Mouse (Mus musculus) midbrain, embryonic 14.5 days (tissue): ENCODE results near the gene Gcn1l1. TPM values are rescaled to one million over a fixed set of nuclear protein-coding genes. Genes with fewer than 3 reads are reported as not detected.

Experiments
- ATAC-seq: fragments of 200-750 bp; cut with Nextera tagmentation; 2 replicates; pipeline ENCODE4 v1.8.0; 2017; ENCODE audit warnings: moderate number of reproducible peaks, moderate library complexity; ENCODE audit not compliant: low FRiP score, low TSS enrichment
- DNase-seq: peaks from one replicate; pipeline ENCODE4 v3.0.0-alpha.2; 2015
- H3K27ac ChIP-seq: fragments of 300-500 bp; sonication (generic); replicated peaks from 2 replicates; pipeline ENCODE4 v1.5.1; 2014; ENCODE audit warnings: mild to moderate bottlenecking, low read depth, low read length, moderate library complexity
- H3K27me3 ChIP-seq: fragments of 300-500 bp; sonication (generic); 2 replicates; pipeline ENCODE4 v1.6.1; 2014; ENCODE audit warnings: low read length, control low read depth, mixed read lengths; ENCODE audit not compliant: control insufficient read depth, insufficient read depth
- H3K36me3 ChIP-seq: fragments of 300-500 bp; sonication (generic); 2 replicates; pipeline ENCODE4 v1.6.1; 2014; ENCODE audit warnings: low read length, control low read depth; ENCODE audit not compliant: control insufficient read depth, insufficient read depth
- H3K4me1 ChIP-seq: fragments of 300-500 bp; sonication (generic); 2 replicates; pipeline ENCODE4 v1.6.1; 2014; ENCODE audit warnings: mild to moderate bottlenecking, antibody characterized with exemption, low read length, control low read depth; ENCODE audit not compliant: control insufficient read depth, insufficient read depth
- H3K4me2 ChIP-seq: fragments of 300-500 bp; sonication (generic); 2 replicates; pipeline ENCODE4 v1.6.1; 2014; ENCODE audit warnings: mild to moderate bottlenecking, low read length, moderate library complexity
- H3K4me3 ChIP-seq: fragments of 300-500 bp; sonication (generic); replicated peaks from 2 replicates; pipeline ENCODE4 v1.5.1; 2014; ENCODE audit warnings: low read depth, low read length
- H3K9ac ChIP-seq: fragments of 300-500 bp; sonication (generic); replicated peaks from 2 replicates; pipeline ENCODE4 v1.6.1; 2014; ENCODE audit warnings: mild to moderate bottlenecking, low read length, moderate library complexity
- H3K9me3 ChIP-seq: fragments of 300-500 bp; sonication (generic); 2 replicates; pipeline ENCODE4 v1.6.1; 2016; ENCODE audit warnings: low read length, control low read depth, mixed read lengths; ENCODE audit not compliant: control insufficient read depth
- WGBS: fragments of 180-500 bp; shearing (Covaris S2); extraction: QIAGEN DNeasy Blood & Tissue Kit; methylation state at CpG from one replicate; pipeline ENCODE4 v1.1.7; 2014; 5-methylcytosine and 5-hydroxymethylcytosine counted together
- polyA plus RNA-seq: library from polyadenylated mRNA; unstranded; fragments of >200 nt; fragmentation: Nextera tagmentation; extraction: Ambion mirVana; gene quantifications from 2 replicates; pipeline ENCODE4 v1.2.1, GENCODE M21; 2014

Gcn1l1 gene
- polyA plus RNA-seq, 1 experiment from 2014 or later = 51.2 TPM

DNA sequence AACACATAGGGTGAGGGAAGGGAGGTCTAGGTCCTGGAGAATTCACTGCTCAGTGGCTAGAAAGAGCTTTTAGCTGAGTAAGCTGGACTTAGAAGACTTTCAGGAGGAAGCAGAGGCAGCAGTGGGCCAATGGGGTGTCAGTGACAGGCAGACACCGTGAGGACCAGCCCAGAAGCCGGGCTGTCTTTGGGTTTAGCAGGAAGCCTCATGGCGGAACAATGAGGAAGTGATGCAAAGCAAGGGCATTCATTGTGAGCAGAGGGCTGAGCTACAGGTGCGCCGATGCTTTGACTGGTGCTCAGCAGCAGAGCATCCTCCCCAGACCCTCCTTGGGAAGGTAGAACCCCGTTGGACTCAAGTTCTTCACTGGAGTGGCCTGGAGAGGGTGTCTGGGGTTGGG, 70.5 kb downstream of the Gcn1l1 start:
- H3K9ac ChIP-seq = no peak overlapping the region
- no peak for DNase-seq
- WGBS = 68% methylated on average over 6 of the region's 6 CpGs

DNA sequence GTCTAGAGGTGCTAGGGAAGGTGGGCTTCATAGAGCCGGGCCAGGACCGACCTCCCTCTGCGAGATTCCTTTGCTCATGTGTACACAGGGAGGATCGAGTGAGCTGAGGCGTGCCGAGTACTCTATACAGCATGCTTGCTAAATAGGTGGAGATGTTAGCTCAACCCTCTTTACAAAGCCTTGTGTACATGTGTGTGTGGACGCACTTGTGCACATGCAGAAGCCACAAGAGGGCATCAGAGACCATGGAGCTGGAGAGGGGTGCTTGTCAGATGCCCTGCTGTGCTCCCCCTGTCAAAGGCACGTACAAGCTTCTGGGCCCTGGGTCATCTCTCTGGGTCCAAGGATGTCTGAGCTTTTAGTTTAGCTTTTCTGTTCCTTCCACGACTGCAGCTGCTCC, 79.1 kb downstream of the Gcn1l1 start:
- Histone ChIP-seq H3K36me3 (peaks cover 96% of the 10 kb centered on the region), H3K27ac (no peak overlapping the region), H3K27me3 (no peaks in the 10 kb centered on the region), H3K9me3 (no peaks in the 10 kb centered on the region), H3K9ac (no peak overlapping the region), H3K4me3 (no peak overlapping the region), H3K4me1 (no peaks in the 10 kb centered on the region), H3K4me2 (no peak overlapping the region)
- WGBS = 86% methylated on average over 9 of the region's 9 CpGs
- DNase-seq = no peak
- ATAC-seq = no peak

More for the DNA sequence above, 70.5 kb downstream of the Gcn1l1 start:
- no peaks in the 10 kb centered on the region for H3K27me3 ChIP-seq
- H3K4me1 ChIP-seq = peaks cover 17% of the 10 kb centered on the region
- H3K4me3 ChIP-seq = no peak overlapping the region
- no peak overlapping the region for H3K27ac ChIP-seq
- no peak for ATAC-seq
- peaks cover 22% of the 10 kb centered on the region for H3K36me3 ChIP-seq
- no peak overlapping the region for H3K4me2 ChIP-seq
- H3K9me3 ChIP-seq = no peaks in the 10 kb centered on the region

DNA sequence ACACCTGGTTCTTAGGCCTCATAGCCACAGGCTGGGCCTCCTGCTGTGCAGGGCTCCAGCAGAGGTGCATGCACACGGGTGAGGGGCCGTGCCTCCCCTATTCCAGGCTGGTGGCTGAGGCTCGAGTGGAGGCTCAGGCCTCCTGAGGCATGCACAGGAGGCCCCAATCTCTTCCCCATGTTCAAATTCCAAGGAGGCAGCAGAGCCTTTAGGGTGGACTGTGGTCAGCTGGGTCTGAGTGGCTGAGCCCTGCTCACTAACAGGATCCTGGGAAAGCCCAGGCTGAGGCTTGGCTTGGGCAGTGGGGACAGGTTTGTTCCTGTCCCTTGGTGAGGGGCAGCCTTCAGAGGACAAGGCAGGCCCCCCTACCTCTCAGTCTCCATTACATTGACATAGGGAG, 83.8 kb downstream of the Gcn1l1 start:
- Histone ChIP-seq H3K36me3 (peaks cover 67% of the 10 kb centered on the region), H3K4me1 (peaks cover 10% of the 10 kb centered on the region; the same call in 1 of the 2 replicates)
- no peak for ATAC-seq

DNA sequence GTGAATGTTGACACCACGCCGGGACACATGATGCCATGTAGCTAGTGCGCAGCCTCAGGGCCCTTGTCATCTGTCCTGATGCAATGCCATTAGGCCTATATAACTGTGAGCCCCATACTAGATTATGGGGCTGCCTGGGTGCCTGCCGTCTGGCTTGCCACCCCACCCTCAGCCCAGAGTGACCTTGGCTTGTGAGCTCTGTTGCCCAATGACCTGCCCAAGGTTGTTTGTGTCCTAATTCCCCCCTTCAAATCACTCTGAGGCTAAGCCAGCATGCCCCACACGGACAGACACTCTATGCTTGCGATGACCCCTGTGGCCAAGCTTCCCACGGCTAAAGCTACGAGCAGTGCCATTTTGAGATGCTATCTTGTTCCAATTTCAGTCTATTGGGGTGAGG, 84.6 kb downstream of the Gcn1l1 start:
- ATAC-seq (no peak), DNase-seq (no peak)
- H3K9ac ChIP-seq = no peak overlapping the region
- WGBS = 90% methylated on average over 8 of the region's 8 CpGs
- peaks cover 10% of the 10 kb centered on the region; the same call in 1 of the 2 replicates for H3K4me1 ChIP-seq
- H3K27me3 ChIP-seq = no peaks in the 10 kb centered on the region
- no peak overlapping the region for H3K4me3 ChIP-seq
- H3K4me2 ChIP-seq = no peak overlapping the region
- H3K27ac ChIP-seq = no peak overlapping the region
- H3K36me3 ChIP-seq = peaks cover 59% of the 10 kb centered on the region
- no peaks in the 10 kb centered on the region for H3K9me3 ChIP-seq

More for the DNA sequence above, 83.8 kb downstream of the Gcn1l1 start:
- Histone ChIP-seq H3K9me3 (no peaks in the 10 kb centered on the region), H3K4me3 (no peak overlapping the region), H3K27ac (no peak overlapping the region), H3K9ac (no peak overlapping the region), H3K4me2 (no peak overlapping the region), H3K27me3 (no peaks in the 10 kb centered on the region)
- 60% methylated on average over 3 of the region's 3 CpGs for WGBS
- DNase-seq = no peak

DNA sequence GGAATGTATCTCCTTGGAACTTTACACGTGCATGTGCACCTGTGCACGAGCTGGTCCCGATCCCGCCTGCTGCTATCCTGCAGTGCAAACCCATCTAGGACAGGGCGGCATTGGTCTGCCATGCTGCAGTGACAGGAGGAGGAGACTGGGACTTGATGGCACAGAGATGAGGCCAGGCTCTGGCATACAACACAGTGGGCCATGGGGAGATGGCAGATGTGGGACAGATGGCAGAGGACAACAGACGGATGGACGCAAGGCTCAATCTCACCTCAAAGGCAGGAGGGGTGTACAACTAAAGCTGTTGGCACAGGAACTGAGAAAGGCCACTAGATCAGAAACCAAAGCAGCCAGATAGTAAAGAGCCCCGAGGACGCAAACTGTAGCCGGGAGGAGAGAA, 85.8 kb downstream of the Gcn1l1 start:
- 89% methylated on average over 10 of the region's 10 CpGs for WGBS
- no peak overlapping the region for H3K9ac ChIP-seq
- peaks cover 10% of the 10 kb centered on the region; the same call in 1 of the 2 replicates for H3K4me1 ChIP-seq
- no peak for ATAC-seq
- peaks cover 51% of the 10 kb centered on the region for H3K36me3 ChIP-seq
- no peaks in the 10 kb centered on the region for H3K9me3 ChIP-seq
- H3K4me3 ChIP-seq = no peak overlapping the region
- no peak overlapping the region for H3K4me2 ChIP-seq
- H3K27me3 ChIP-seq = no peaks in the 10 kb centered on the region
- H3K27ac ChIP-seq = no peak overlapping the region
- no peak for DNase-seq

DNA sequence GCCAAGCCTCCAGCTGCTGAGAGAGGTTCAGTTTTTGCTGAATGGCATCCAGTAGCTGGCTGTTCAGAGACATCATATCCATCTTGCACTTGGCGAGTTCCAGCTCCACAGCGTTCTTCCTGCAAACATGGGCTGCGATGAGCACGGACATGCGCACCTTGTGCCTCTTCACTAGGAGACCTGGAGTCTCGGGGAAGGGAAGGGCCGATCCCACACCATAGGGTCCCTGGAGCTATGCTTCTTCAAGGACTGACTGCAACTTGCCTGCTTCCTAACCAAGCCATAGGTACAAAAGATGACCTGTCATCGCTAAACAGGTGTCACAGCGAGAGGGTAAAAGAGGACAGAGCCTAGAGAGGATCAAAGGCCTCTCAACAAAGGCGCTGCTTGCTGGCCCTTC, 86.8 kb downstream of the Gcn1l1 start:
- H3K9ac ChIP-seq = no peak overlapping the region
- H3K4me2 ChIP-seq = peak overlapping the region; percentile 67
- H3K4me3 ChIP-seq = peak overlapping the region; percentile 40; the same call in 1 of the 2 replicates
- DNase-seq (no peak), ATAC-seq (no peak)
- H3K4me1 ChIP-seq = peaks cover 10% of the 10 kb centered on the region; the same call in 1 of the 2 replicates
- no peak overlapping the region for H3K27ac ChIP-seq
- H3K36me3 ChIP-seq = peaks cover 43% of the 10 kb centered on the region
- no peaks in the 10 kb centered on the region for H3K27me3 ChIP-seq
- 93% methylated on average over 10 of the region's 10 CpGs for WGBS
- H3K9me3 ChIP-seq = no peaks in the 10 kb centered on the region

DNA sequence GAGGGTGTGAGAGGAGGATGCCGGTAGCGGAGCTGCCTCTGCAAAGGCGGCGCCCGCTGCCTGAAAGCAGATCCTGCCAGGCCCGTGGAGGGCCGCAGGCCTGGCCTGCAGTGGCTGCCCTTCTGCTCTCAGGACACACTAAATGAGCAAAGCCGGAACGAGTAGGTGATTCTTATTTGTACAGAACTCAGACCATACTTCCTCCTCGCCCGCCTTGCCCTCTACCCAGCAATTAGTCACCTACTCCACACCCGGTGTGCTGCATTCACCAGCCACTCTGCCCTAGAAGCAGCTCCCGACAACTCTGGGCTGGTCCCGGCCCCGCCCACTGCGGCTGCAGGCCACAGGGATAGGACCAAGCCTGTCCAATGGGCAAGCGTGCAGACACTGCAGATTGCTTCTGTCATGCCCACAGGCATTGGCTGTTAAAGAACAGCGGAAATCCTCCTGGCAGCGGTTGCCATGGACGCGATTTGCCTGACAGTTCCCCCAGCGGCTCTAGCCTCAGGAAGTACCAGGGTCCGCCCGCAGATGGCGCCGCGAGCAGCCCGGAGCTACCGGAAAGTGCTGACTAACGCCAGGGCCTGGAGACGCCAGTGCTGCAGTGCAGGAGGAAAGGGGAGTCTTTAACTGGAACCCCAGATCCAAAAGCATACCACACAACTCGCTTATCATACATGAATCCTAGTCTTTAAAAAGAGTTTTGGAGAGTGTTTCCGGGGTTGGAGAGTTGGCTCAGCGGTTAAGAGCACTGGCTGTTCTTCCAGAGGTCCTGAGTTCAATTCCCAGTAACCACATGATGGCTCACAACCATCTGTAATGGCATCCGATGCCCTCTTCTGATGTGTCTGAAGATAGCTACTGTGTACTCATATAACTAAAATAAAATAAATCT, 87.9 kb downstream of the Gcn1l1 start:
- peaks cover 36% of the 10 kb centered on the region for H3K36me3 ChIP-seq
- peak overlapping the region; percentile 67 for H3K4me2 ChIP-seq
- H3K9me3 ChIP-seq = no peaks in the 10 kb centered on the region
- peak overlapping the region; percentile 52 for H3K9ac ChIP-seq
- H3K27me3 ChIP-seq = no peaks in the 10 kb centered on the region
- peak overlapping the region; percentile 40 for H3K4me3 ChIP-seq
- 4% methylated on average over 35 of the region's 35 CpGs for WGBS
- DNase-seq = peak; percentile 98
- ATAC-seq = peak; percentile 99
- H3K4me1 ChIP-seq = peaks cover 10% of the 10 kb centered on the region; the same call in 1 of the 2 replicates
- H3K27ac ChIP-seq = peak overlapping the region; percentile 84

DNA sequence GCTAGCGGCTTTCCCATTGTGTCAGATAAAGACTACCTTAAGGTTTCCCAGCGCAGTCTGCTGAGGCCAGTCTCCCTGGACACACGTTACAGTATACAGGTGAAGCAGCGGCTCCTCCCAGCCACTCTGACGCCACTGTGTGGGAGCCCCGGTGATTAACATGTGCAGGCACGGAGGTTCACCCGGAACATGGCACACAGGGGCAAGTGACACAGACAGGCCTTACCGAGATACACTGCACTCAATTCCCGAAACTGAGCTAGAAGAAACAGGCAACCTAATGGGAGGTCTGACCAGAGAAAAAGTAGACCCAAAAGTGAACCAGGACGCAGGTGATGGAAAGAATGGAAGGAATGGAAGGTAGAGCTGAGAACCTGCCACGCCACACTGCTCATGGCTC, 88.7 kb downstream of the Gcn1l1 start:
- ATAC-seq (no peak), DNase-seq (no peak)
- Histone ChIP-seq H3K4me3 (no peak overlapping the region), H3K36me3 (peaks cover 33% of the 10 kb centered on the region), H3K4me1 (peaks cover 10% of the 10 kb centered on the region; the same call in 1 of the 2 replicates), H3K27ac (no peak overlapping the region), H3K9ac (no peak overlapping the region), H3K4me2 (no peak overlapping the region), H3K27me3 (no peaks in the 10 kb centered on the region), H3K9me3 (no peaks in the 10 kb centered on the region)
- WGBS = 92% methylated on average over 12 of the region's 12 CpGs

DNA sequence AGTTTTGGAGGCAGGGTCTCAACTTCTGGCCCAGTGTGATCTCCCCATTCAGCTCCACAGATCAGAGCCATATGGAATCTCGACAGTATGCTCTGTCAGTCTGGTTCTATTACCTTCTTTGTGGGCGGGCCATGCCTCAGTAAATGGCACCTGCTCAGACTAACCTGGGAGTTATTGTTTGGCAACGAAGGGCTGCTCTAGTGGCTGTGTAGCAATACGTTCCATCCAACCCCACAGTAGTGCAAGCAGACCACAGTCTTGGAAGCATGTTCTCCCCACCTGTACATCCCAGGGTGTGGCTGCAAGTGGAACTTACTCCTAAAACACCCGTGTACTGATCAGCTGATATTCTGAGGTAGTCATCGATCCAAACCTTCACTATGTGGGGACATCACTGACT, 91.6 kb downstream of the Gcn1l1 start:
- no peak overlapping the region for H3K27ac ChIP-seq
- H3K4me2 ChIP-seq = no peak overlapping the region
- peaks cover 18% of the 10 kb centered on the region; the same call in 1 of the 2 replicates for H3K36me3 ChIP-seq
- H3K27me3 ChIP-seq = no peaks in the 10 kb centered on the region
- H3K4me3 ChIP-seq = no peak overlapping the region
- no peak overlapping the region for H3K9ac ChIP-seq
- H3K4me1 ChIP-seq = peaks cover 9% of the 10 kb centered on the region; the same call in 1 of the 2 replicates
- no peak for ATAC-seq
- no peak for DNase-seq
- no peaks in the 10 kb centered on the region for H3K9me3 ChIP-seq
- WGBS = 80% methylated on average over 6 of the region's 6 CpGs
